10 mouse cellular contexts compared by ENCODE assay signal in the genomic region with DNA sequence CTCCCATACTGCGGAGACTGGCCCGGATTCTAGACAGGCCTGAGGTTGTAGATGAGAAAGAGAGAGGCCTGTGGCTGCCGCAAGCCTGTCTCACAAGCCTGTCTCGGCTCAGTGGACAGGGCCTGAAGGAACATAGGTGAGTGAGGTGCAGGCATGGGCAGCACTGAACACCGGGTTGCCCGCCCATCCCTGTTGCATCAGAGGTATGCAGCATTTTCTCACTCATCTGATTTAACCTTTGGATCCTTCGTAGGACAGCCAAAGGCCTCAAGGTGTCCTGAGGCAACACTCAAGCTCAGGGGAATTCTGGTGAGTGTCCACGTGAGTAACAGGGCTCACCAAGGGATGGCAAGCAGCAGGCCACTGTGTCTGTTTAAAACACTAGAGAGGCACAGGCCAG. TPM values are rescaled to one million over a fixed set of nuclear protein-coding genes. Genes with fewer than 3 reads are reported as not detected.
DNase-seq lines count a peak whose midpoint lies in the region; ATAC-seq lines count a peak whose summit lies in the region.
"Had no signal": no experiment of that assay in that cellular context is flagged by ENCODE, and none has a peak within 500 bp of the region (broad histone marks: within the 10 kb centered on the region; RNA-seq: fewer than 3 reads in every experiment).

No protein-coding gene starts in this region.

- H3K9ac ChIP-seq in forebrain, embryonic 11.5 days (ENCODE audit: low read length), result no peak overlapping the region
- H3K9ac ChIP-seq in lung, embryonic 15.5 days, result no peak overlapping the region
- H3K9ac ChIP-seq in stomach, embryonic 16.5 days (ENCODE audit: low read length), result peak overlapping the region; percentile 17; the same call in 1 of the 2 replicates

- H3K4me3 ChIP-seq in forebrain, embryonic 10.5 days, result no peak overlapping the region
- H3K4me3 ChIP-seq in forebrain, embryonic 11.5 days (ENCODE audit: low read depth, low read length), result no peak overlapping the region
- H3K4me3 ChIP-seq in lung, embryonic 15.5 days, result no peak overlapping the region
- no peak overlapping the region for H3K4me3 ChIP-seq in stomach, embryonic 16.5 days (replicated peaks; ENCODE audit: low read length)

- no peaks in the 10 kb centered on the region for H3K27me3 ChIP-seq in forebrain, embryonic 10.5 days (ENCODE audit: poor library complexity, severe bottlenecking)
- no peaks in the 10 kb centered on the region for H3K27me3 ChIP-seq in forebrain, embryonic 11.5 days (ENCODE audit: control insufficient read depth, insufficient read depth, low read length)
- no peaks in the 10 kb centered on the region for H3K27me3 ChIP-seq in lung, embryonic 15.5 days
- no peaks in the 10 kb centered on the region for H3K27me3 ChIP-seq in stomach, embryonic 16.5 days (ENCODE audit: control insufficient read depth, insufficient read depth, low read length)

- H3K4me1 ChIP-seq in forebrain, embryonic 10.5 days, result peaks cover 82% of the 10 kb centered on the region
- H3K4me1 ChIP-seq in forebrain, embryonic 11.5 days (replicated peaks; ENCODE audit: control insufficient read depth, insufficient read depth, low read length), result peaks cover 32% of the 10 kb centered on the region
- peaks cover 38% of the 10 kb centered on the region for H3K4me1 ChIP-seq in lung, embryonic 15.5 days
- peaks cover 36% of the 10 kb centered on the region for H3K4me1 ChIP-seq in stomach, embryonic 16.5 days (ENCODE audit: control insufficient read depth, insufficient read depth, low read length)

- 73% methylated on average over 8 of the region's 8 CpGs for WGBS in forebrain, embryonic 10.5 days
- 66% methylated on average over 8 of the region's 8 CpGs for WGBS in forebrain, embryonic 11.5 days
- 65% methylated on average over 8 of the region's 8 CpGs for WGBS in lung, embryonic 15.5 days
- WGBS in stomach, embryonic 16.5 days, result 66% methylated on average over 8 of the region's 8 CpGs

- H3K27ac ChIP-seq in forebrain, embryonic 10.5 days, result peak overlapping the region; percentile 32
- no peak overlapping the region for H3K27ac ChIP-seq in forebrain, embryonic 11.5 days (ENCODE audit: low read depth, low read length)
- H3K27ac ChIP-seq in lung, embryonic 15.5 days, result peak overlapping the region; percentile 65
- H3K27ac ChIP-seq in stomach, embryonic 16.5 days (ENCODE audit: low read length), result peak overlapping the region; percentile 36; the same call in 1 of the 2 replicates

- no peak for DNase-seq in forebrain, embryonic 10.5 days (ENCODE audit: extremely low spot score, low spot score)
- DNase-seq in forebrain, embryonic 11.5 days (ENCODE audit: low spot score), result no peak
- DNase-seq in lung, adult 18-20 months, result no peak
- peak; percentile 53 for DNase-seq in kidney, postnatal 10 days
- no peak for DNase-seq in ovary, adult 18-20 months (ENCODE audit: low spot score)
- DNase-seq: cerebellum, postnatal 10 days; gastrocnemius, postnatal 10 days had no signal

- H3K36me3 ChIP-seq in forebrain, embryonic 10.5 days (replicated peaks), result peaks cover 25% of the 10 kb centered on the region
- no peaks in the 10 kb centered on the region for H3K36me3 ChIP-seq in forebrain, embryonic 11.5 days (ENCODE audit: control insufficient read depth, insufficient read depth, low read length)
- no peaks in the 10 kb centered on the region for H3K36me3 ChIP-seq in lung, embryonic 15.5 days
- H3K36me3 ChIP-seq in stomach, embryonic 16.5 days (ENCODE audit: control insufficient read depth, insufficient read depth, low read length), result no peaks in the 10 kb centered on the region

- H3K9me3 ChIP-seq in forebrain, embryonic 10.5 days, result peaks cover 5% of the 10 kb centered on the region; the same call in 1 of the 2 replicates
- H3K9me3 ChIP-seq in forebrain, embryonic 11.5 days (ENCODE audit: control insufficient read depth, low read length), result no peaks in the 10 kb centered on the region; the same call in 1 of the 2 replicates
- no peaks in the 10 kb centered on the region for H3K9me3 ChIP-seq in lung, embryonic 15.5 days
- H3K9me3 ChIP-seq in stomach, embryonic 16.5 days (replicated peaks; ENCODE audit: control insufficient read depth, low read length), result no peaks in the 10 kb centered on the region

- no peak overlapping the region for H3K4me2 ChIP-seq in forebrain, embryonic 11.5 days (ENCODE audit: low read depth, low read length, severe bottlenecking)
- H3K4me2 ChIP-seq in lung, embryonic 15.5 days, result 0 out of 2 replicates have a peak overlapping the region, but pooled peaks have one; percentile 1
- H3K4me2 ChIP-seq in stomach, embryonic 16.5 days (ENCODE audit: low read depth, low read length), result no peak overlapping the region

- no peak for ATAC-seq in forebrain, embryonic 11.5 days (replicated peaks; ENCODE audit: low FRiP score)
- ATAC-seq in lung, embryonic 15.5 days (ENCODE audit: borderline replicate concordance, extremely low read depth, low FRiP score, low TSS enrichment), result no peak
- ATAC-seq in stomach, embryonic 16.5 days (ENCODE audit: insufficient read depth, low FRiP score), result no peak
- ATAC-seq in megakaryocyte progenitor cell, adult 5-6 weeks (replicated peaks; ENCODE audit: poor library complexity), result no peak

RNA-seq across cellular contexts. Expression of gene Vav2, which starts 36.5 kb away (rescaled TPM):
- polyA plus RNA-seq in forebrain, embryonic 10.5 days (2016; fragmentation: Nextera tagmentation; extraction: Ambion mirVana), result 11.5 and 11.8 TPM in 2 replicates
- 12.7 and 15.7 TPM in 2 replicates for polyA plus RNA-seq in forebrain, embryonic 11.5 days (2014; fragmentation: Nextera tagmentation; extraction: Ambion mirVana)
- 9.0 and 9.7 TPM in 2 replicates for polyA plus RNA-seq in lung, embryonic 15.5 days (2015; fragmentation: Nextera tagmentation; extraction: Ambion mirVana)
- polyA plus RNA-seq in stomach, embryonic 16.5 days (2015; fragmentation: Nextera tagmentation; extraction: Ambion mirVana), result 6.5 and 6.8 TPM in 2 replicates
- total RNA-seq in megakaryocyte progenitor cell, adult 5-6 weeks (2015), result 4.8 and 7.5 TPM in 2 replicates
- total RNA-seq in megakaryocyte progenitor cell, adult 5-6 weeks (2017), result 5.7 and 9.2 TPM in 2 replicates

RNA-seq across cellular contexts. Expression of gene Brd3os, which starts 51.8 kb away (rescaled TPM):
- 10.2 and 11.0 TPM in 2 replicates for polyA plus RNA-seq in forebrain, embryonic 10.5 days (2016; fragmentation: Nextera tagmentation; extraction: Ambion mirVana)
- polyA plus RNA-seq in forebrain, embryonic 11.5 days (2014; fragmentation: Nextera tagmentation; extraction: Ambion mirVana), result 14.4 and 16.0 TPM in 2 replicates
- polyA plus RNA-seq in lung, embryonic 15.5 days (2015; fragmentation: Nextera tagmentation; extraction: Ambion mirVana), result 6.2 and 7.1 TPM in 2 replicates
- polyA plus RNA-seq in stomach, embryonic 16.5 days (2015; fragmentation: Nextera tagmentation; extraction: Ambion mirVana), result 7.6 and 7.7 TPM in 2 replicates
- total RNA-seq in megakaryocyte progenitor cell, adult 5-6 weeks (2015), result 0.12 TPM in 1 of 2 replicates, not detected in the other
- total RNA-seq in megakaryocyte progenitor cell, adult 5-6 weeks (2017), result 0.14 TPM in 1 of 2 replicates, not detected in the other
